Mouse (Mus musculus) common myeloid progenitor, adult 5-6 weeks (primary cell): ENCODE results near the gene Adcyap1r1. TPM values are rescaled to one million over a fixed set of nuclear protein-coding genes. Genes with fewer than 3 reads are reported as not detected.

ENCODE experiments used
- ATAC-seq: replicated peaks from 2 replicates; pipeline ENCODE4 v1.8.0; 2016; ENCODE audit warnings: low read depth, mild to moderate bottlenecking, moderate TSS enrichment, inconsistent platforms; ENCODE audit not compliant: poor library complexity, severe bottlenecking
- total RNA-seq: library from RNA; stranded (forward); fragments of 200-1000, 187-1606 nt; gene quantifications from 2 replicates; pipeline ENCODE4 v1.2.3, GENCODE M21; 2017

Gene Adcyap1r1
- not detected in 2 replicates for total RNA-seq

GRCm38 (mm10) chr6:55451771-55452371 lies at the start of gene Adcyap1r1:
Gene Adcyap1r1 (plus strand): TSS chr6:55451978.
- no peak for ATAC-seq

GRCm38 (mm10) chr6:55402041-55402776 lies 49.6 kb upstream of the Adcyap1r1 start:
- no peak for ATAC-seq

GRCm38 (mm10) chr6:55403411-55404309 lies 48.1 kb upstream of the Adcyap1r1 start:
- no peak for ATAC-seq

- ATAC-seq, result no peak
Observed at GRCm38 (mm10) chr6:55404421-55404990, 47.3 kb upstream of the Adcyap1r1 start.

GRCm38 (mm10) chr6:55407345-55407744 lies 44.4 kb upstream of the Adcyap1r1 start:
- no peak for ATAC-seq

GRCm38 (mm10) chr6:55410119-55410775 lies 41.5 kb upstream of the Adcyap1r1 start:
- ATAC-seq, result no peak

- ATAC-seq, result no peak
Observed at GRCm38 (mm10) chr6:55410977-55411376, 40.8 kb upstream of the Adcyap1r1 start.

GRCm38 (mm10) chr6:55416202-55416601 lies 35.6 kb upstream of the Adcyap1r1 start:
- no peak for ATAC-seq

GRCm38 (mm10) chr6:55418746-55419410 lies 32.9 kb upstream of the Adcyap1r1 start:
- no peak for ATAC-seq

- ATAC-seq, result no peak
Observed at GRCm38 (mm10) chr6:55420411-55420810, 31.4 kb upstream of the Adcyap1r1 start.

GRCm38 (mm10) chr6:55420869-55421361 lies 30.9 kb upstream of the Adcyap1r1 start:
- no peak for ATAC-seq

- no peak for ATAC-seq
Observed at GRCm38 (mm10) chr6:55432121-55432520, 19.7 kb upstream of the Adcyap1r1 start.

- no peak for ATAC-seq
Observed at GRCm38 (mm10) chr6:55434360-55434759, 17.4 kb upstream of the Adcyap1r1 start.

GRCm38 (mm10) chr6:55435266-55436159 lies 16.3 kb upstream of the Adcyap1r1 start:
- no peak for ATAC-seq

- peak; percentile 90 for ATAC-seq
Observed at GRCm38 (mm10) chr6:55437919-55438318, 13.9 kb upstream of the Adcyap1r1 start.

- no peak for ATAC-seq
Observed at GRCm38 (mm10) chr6:55438837-55439236, 12.9 kb upstream of the Adcyap1r1 start.

GRCm38 (mm10) chr6:55443927-55444688 lies 7.7 kb upstream of the Adcyap1r1 start:
- ATAC-seq, result no peak
